Mouse (Mus musculus) kidney, adult 2 months (tissue): ENCODE data around the gene Dedd.

Source experiments
- CTCF ChIP-seq: fragments of 200-500 bp; conservative IDR thresholded peaks from 2 replicates; pipeline ENCODE4 v1.5.1; 2011; ENCODE audit warnings: low read depth, mild to moderate bottlenecking, control low read depth, low read length, moderate library complexity, mixed read lengths; ENCODE audit not compliant: insufficient read depth, insufficient read length
- POLR2A ChIP-seq: fragments of 200-500 bp; IDR thresholded peaks from one replicate; pipeline ENCODE4 v1.6.1; 2011; ENCODE audit warnings: low read depth, low read length, control low read depth

DNA sequence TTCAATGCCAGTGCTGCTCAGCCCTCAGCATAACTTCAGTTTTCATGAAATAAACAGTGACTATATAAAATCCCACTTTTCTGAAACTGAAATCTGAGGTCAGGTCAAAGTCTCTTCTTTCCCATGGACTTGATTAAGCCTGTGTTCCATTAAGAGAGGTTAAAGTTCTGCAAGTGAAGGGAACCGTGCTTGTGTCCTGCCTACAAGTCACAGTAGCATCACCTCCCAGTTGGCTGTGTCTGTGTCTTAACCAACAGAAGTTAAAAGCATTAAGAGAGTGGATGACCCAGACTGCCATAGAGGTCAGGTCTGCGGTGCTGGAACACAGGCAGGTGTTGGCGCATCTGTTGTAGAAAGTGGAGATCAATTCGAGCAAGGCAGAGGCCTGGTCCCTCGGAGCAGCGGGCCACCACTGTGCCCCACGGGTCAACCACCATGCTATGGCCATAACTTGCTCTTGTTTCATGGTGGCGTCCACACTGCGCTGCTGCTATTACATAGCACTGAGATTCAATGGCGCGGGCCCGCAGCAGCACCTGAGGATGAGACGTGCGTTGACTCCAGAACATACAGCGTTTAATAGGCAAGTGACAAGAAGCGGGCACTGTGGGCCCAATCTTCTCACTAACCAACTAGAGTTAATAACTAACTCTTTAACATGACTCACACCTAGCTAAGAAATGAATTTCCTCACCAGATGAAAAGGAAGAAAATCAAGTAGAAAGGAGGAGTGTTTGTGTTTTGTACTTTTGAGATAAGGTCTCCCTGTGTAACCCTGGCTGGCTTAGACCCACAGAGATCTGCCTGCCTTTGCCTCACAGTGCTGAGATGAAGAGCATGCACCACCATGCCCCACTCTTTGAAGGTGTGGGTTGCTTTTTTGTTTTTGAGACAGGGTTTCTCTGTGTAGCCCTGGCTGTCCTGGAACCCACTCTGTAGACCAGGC lies 13.6 kb downstream of the Dedd start:
- TF ChIP-seq CTCF (no peak), POLR2A (no peak)
